ENCODE assay signal across 9 mouse cellular contexts in genomic region chr14:25109691-25110090, GRCm38 (mm10).
A peak's percentile ranks its signal among the peaks of the same experiment; 100 is the strongest.
DNase-seq lines count a peak whose midpoint lies in the region; ATAC-seq and TF ChIP-seq lines count a peak whose summit lies in the region.
"Had no signal": no experiment of that assay in that cellular context is flagged by ENCODE, and none has a peak within 500 bp of the region (broad histone marks: within the 10 kb centered on the region; RNA-seq: fewer than 3 reads in every experiment).

No protein-coding gene starts in this region.

- no peaks in the 10 kb centered on the region for H3K27me3 ChIP-seq in intestine, embryonic 14.5 days (replicated peaks; ENCODE audit: control insufficient read depth, insufficient read depth, low read length)
- H3K27me3 ChIP-seq in intestine, postnatal 0 days (replicated peaks; ENCODE audit: control insufficient read depth, insufficient read depth, low read length): no peaks in the 10 kb centered on the region
- no peaks in the 10 kb centered on the region for H3K27me3 ChIP-seq in forebrain, embryonic 14.5 days (replicated peaks; ENCODE audit: control insufficient read depth, insufficient read depth, low read length)
- no peaks in the 10 kb centered on the region for H3K27me3 ChIP-seq in limb, embryonic 11.5 days (ENCODE audit: control insufficient read depth, insufficient read depth, low read length)
- no peaks in the 10 kb centered on the region for H3K27me3 ChIP-seq in neural tube, embryonic 13.5 days

- H3K4me2 ChIP-seq in intestine, embryonic 14.5 days (ENCODE audit: low read length): no peak overlapping the region
- H3K4me2 ChIP-seq in intestine, postnatal 0 days (replicated peaks; ENCODE audit: low read depth): no peak overlapping the region
- H3K4me2 ChIP-seq in forebrain, embryonic 14.5 days (ENCODE audit: low read length): no peak overlapping the region
- no peak overlapping the region for H3K4me2 ChIP-seq in limb, embryonic 11.5 days (ENCODE audit: low read depth, severe bottlenecking)
- no peak overlapping the region for H3K4me2 ChIP-seq in neural tube, embryonic 13.5 days

- H3K4me3 ChIP-seq in intestine, embryonic 14.5 days (ENCODE audit: low read depth, low read length): no peak overlapping the region
- no peak overlapping the region for H3K4me3 ChIP-seq in intestine, postnatal 0 days (ENCODE audit: low read depth, low read length)
- H3K4me3 ChIP-seq in forebrain, embryonic 14.5 days (ENCODE audit: low read depth, low read length): no peak overlapping the region
- no peak overlapping the region for H3K4me3 ChIP-seq in limb, embryonic 11.5 days (ENCODE audit: low read depth, low read length)
- H3K4me3 ChIP-seq in neural tube, embryonic 13.5 days: no peak overlapping the region

- no peaks in the 10 kb centered on the region for H3K9me3 ChIP-seq in intestine, embryonic 14.5 days (ENCODE audit: control insufficient read depth, low read length)
- H3K9me3 ChIP-seq in intestine, postnatal 0 days (ENCODE audit: control insufficient read depth): no peaks in the 10 kb centered on the region
- no peaks in the 10 kb centered on the region for H3K9me3 ChIP-seq in forebrain, embryonic 14.5 days (replicated peaks; ENCODE audit: control insufficient read depth, low read length)
- 0 out of 2 replicates have a peak, but pooled peaks cover 2% of the 10 kb centered on the region for H3K9me3 ChIP-seq in limb, embryonic 11.5 days (ENCODE audit: control insufficient read depth, low read length)
- no peaks in the 10 kb centered on the region for H3K9me3 ChIP-seq in neural tube, embryonic 13.5 days

- H3K9ac ChIP-seq in intestine, embryonic 14.5 days (ENCODE audit: low read length): no peak overlapping the region
- no peak overlapping the region for H3K9ac ChIP-seq in intestine, postnatal 0 days (ENCODE audit: low read depth, low read length)
- no peak overlapping the region for H3K9ac ChIP-seq in forebrain, embryonic 14.5 days (ENCODE audit: low read length)
- no peak overlapping the region for H3K9ac ChIP-seq in limb, embryonic 11.5 days (ENCODE audit: low read length)
- peak overlapping the region; percentile 69; the same call in 1 of the 2 replicates for H3K9ac ChIP-seq in neural tube, embryonic 13.5 days

- peaks cover 34% of the 10 kb centered on the region for H3K4me1 ChIP-seq in intestine, embryonic 14.5 days (replicated peaks; ENCODE audit: control insufficient read depth, insufficient read depth, low read length)
- H3K4me1 ChIP-seq in intestine, postnatal 0 days (replicated peaks; ENCODE audit: control insufficient read depth, insufficient read depth, low read length): peaks cover 12% of the 10 kb centered on the region
- peaks cover 24% of the 10 kb centered on the region for H3K4me1 ChIP-seq in forebrain, embryonic 14.5 days (ENCODE audit: control insufficient read depth, insufficient read depth, low read length)
- peaks cover 44% of the 10 kb centered on the region for H3K4me1 ChIP-seq in limb, embryonic 11.5 days (ENCODE audit: control insufficient read depth, insufficient read depth, low read length)
- H3K4me1 ChIP-seq in neural tube, embryonic 13.5 days (replicated peaks): peaks cover 40% of the 10 kb centered on the region

- 42% methylated on average over 1 of the region's 1 CpGs for WGBS in intestine, embryonic 14.5 days
- WGBS in intestine, postnatal 0 days: 19% methylated on average over 1 of the region's 1 CpGs
- WGBS in forebrain, embryonic 14.5 days: 25% methylated on average over 1 of the region's 1 CpGs
- WGBS in limb, embryonic 11.5 days: 42% methylated on average over 1 of the region's 1 CpGs
- WGBS in neural tube, embryonic 13.5 days: 32% methylated on average over 1 of the region's 1 CpGs

- no peaks in the 10 kb centered on the region for H3K36me3 ChIP-seq in intestine, embryonic 14.5 days (ENCODE audit: control insufficient read depth, insufficient read depth, low read length)
- no peaks in the 10 kb centered on the region for H3K36me3 ChIP-seq in intestine, postnatal 0 days (ENCODE audit: control insufficient read depth, insufficient read depth)
- no peaks in the 10 kb centered on the region for H3K36me3 ChIP-seq in forebrain, embryonic 14.5 days (ENCODE audit: control insufficient read depth, insufficient read depth, low read length)
- H3K36me3 ChIP-seq in limb, embryonic 11.5 days (ENCODE audit: control insufficient read depth, insufficient read depth, low read length): no peaks in the 10 kb centered on the region
- H3K36me3 ChIP-seq in neural tube, embryonic 13.5 days: no peaks in the 10 kb centered on the region

- ATAC-seq in intestine, embryonic 14.5 days (replicated peaks; ENCODE audit: low FRiP score, low TSS enrichment, low read depth): no peak
- ATAC-seq in intestine, postnatal 0 days: no peak
- no peak for ATAC-seq in forebrain, embryonic 14.5 days
- no peak for ATAC-seq in limb, embryonic 11.5 days (ENCODE audit: insufficient number of reproducible peaks, low FRiP score, low TSS enrichment, low read depth)
- ATAC-seq in neural tube, embryonic 13.5 days (ENCODE audit: low read depth): no peak

- DNase-seq in intestine, embryonic 14.5 days (ENCODE audit: low spot score): no peak
- DNase-seq in forebrain, embryonic 14.5 days (ENCODE audit: low spot score): no peak
- DNase-seq in limb, embryonic 11.5 days (ENCODE audit: low spot score): no peak
- DNase-seq in B cell, adult 2 months: no peak
- no peak for DNase-seq in layer of hippocampus, adult 8-10 months (ENCODE audit: low spot score in 2 of 2)
- DNase-seq in urinary bladder, postnatal 10 days (ENCODE audit: low spot score): no peak
- DNase-seq: kidney, adult 9 months had no signal

- TF ChIP-seq CTCF in intestine, postnatal 0 days (IDR thresholded peaks at IDR 0.05; ENCODE audit: low read depth): no peak

- peak overlapping the region; percentile 92; the same call in 1 of the 2 replicates for H3K27ac ChIP-seq in intestine, embryonic 14.5 days (ENCODE audit: low read depth)
- no peak overlapping the region for H3K27ac ChIP-seq in intestine, postnatal 0 days (ENCODE audit: low read depth, low read length)
- peak overlapping the region; percentile 98 for H3K27ac ChIP-seq in forebrain, embryonic 14.5 days (ENCODE audit: low read depth, low read length)
- peak overlapping the region; percentile 93 for H3K27ac ChIP-seq in limb, embryonic 11.5 days (replicated peaks; ENCODE audit: low read depth, low read length)
- peak overlapping the region; percentile 98 for H3K27ac ChIP-seq in neural tube, embryonic 13.5 days (replicated peaks)
